Mouse (Mus musculus) heart, postnatal 0 days (tissue): ENCODE measurements around the gene Thada.

Experiments
- CTCF ChIP-seq: IDR thresholded peaks from 2 replicates; pipeline ENCODE4 v1.5.1; 2016; ENCODE audit warnings: antibody characterized with exemption, control low read depth, low read depth
- EP300 ChIP-seq: IDR thresholded peaks from 2 replicates; pipeline ENCODE4 v1.6.1; 2016; ENCODE audit warnings: antibody characterized with exemption, low read depth

DNA sequence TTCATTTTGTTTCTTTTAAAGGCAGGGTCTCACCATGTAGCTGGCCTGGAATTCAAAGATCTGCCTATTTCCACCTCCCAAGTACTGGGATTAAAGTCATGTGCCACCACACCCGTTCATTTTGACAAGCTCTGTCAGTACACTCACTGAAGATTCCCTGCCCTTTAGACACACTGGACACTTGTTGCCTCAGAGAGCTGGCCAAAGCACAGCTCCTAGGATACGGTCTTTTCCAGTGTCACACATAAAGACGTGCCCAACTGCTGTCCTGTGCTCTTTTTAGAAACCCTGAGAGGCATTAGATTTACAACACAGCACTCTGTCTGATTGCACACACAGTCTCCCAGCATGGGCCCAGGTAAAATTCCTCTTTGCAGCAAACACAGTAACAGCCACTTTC is 248.3 kb downstream of the Thada start:
- TF ChIP-seq CTCF (no peak), EP300 (no peak)
